Mouse (Mus musculus) left cerebral cortex, adult 8-10 months (tissue): ENCODE measurements around the gene Tfip11. TPM values are rescaled to one million over a fixed set of nuclear protein-coding genes. Genes with fewer than 3 reads are reported as not detected.

Experiments used
- DNase-seq, 2 experiments: peaks; one replicate each; pipeline ENCODE4 v3.0.0; 2022; ENCODE audit warnings: low spot score in 2 of 2
- total RNA-seq, 4 experiments: library from RNA; stranded (reverse); gene quantifications; 2 replicates each; pipeline ENCODE4 v1.2.4; 2022

The Tfip11 gene
- total RNA-seq, 4 experiments from 2014 or later, result 43.8 to 51.8 (median 47.0) TPM

GRCm38 (mm10) chr5:112320379-112320778, 5.8 kb upstream of the Tfip11 start:
- peak in 1 of 2 experiments; percentile 51 for DNase-seq

DNA sequence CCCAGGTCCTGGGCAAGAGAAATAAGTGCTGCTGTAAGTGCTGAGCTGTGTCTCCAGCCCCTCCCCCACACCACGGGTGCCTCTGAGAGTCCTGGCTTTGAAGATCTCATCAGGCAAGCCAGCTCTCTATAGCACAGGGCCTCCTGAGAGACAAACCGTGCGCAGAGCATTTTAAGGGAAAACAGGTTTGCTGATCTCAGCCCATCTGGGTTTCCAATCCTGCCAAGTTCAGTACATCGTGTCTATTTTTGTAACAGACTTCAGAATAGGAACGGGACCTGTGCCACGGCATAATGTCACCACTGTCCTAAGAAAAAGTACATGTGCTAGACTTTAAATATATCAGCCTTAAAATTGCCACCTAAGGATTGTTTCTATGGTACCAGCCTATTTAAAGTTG, 5.2 kb upstream of the Tfip11 start:
- peak; percentile 37 to 94 for DNase-seq

- no peak for DNase-seq
Measured at GRCm38 (mm10) chr5:112321376-112321775, 4.8 kb upstream of the Tfip11 start.

- DNase-seq, result no peak
Measured at GRCm38 (mm10) chr5:112323246-112323645, 2.9 kb upstream of the Tfip11 start.

DNA sequence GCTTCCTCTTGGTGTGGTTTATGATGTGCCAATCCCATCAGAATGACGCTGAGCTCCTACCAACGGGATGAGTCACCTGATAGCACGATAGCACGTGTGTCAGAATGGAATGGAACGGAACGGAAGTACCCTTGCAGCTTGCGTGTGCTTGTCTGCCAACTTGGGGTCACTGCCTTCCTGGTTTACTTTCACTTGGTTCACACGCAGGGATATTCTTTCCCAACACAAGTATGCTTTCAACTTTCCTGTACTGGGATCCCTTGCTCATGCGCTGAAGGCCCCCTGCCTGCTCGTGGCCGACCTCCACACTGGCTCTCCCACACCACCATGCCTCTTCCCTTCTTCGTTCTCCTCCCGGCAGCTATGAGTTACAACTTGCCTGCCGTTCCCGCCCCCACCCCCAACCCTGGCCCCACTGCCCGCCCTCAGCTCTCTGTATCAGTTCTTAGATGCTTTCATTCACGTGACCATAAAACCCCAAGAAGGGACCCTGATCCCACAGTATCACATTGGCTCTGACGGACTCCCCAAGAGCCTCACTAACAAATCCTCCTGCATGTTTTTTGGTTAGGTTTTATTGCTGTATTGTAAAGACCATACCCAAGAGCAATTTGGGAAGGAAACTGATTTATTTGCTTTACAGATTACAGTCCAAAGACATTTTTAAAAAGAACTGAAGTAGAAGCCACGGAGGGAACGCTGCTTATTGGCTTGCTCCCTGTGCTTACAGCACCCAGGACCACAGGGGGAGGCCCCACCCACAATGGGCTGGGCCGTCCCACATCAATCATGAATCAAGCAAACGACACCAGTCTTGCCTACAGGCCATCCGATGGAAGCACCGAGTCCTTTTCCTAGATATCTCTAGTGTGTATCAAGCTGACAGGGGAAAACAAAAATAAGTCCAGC, 1.3 kb upstream of the Tfip11 start:
- no peak for DNase-seq

DNA sequence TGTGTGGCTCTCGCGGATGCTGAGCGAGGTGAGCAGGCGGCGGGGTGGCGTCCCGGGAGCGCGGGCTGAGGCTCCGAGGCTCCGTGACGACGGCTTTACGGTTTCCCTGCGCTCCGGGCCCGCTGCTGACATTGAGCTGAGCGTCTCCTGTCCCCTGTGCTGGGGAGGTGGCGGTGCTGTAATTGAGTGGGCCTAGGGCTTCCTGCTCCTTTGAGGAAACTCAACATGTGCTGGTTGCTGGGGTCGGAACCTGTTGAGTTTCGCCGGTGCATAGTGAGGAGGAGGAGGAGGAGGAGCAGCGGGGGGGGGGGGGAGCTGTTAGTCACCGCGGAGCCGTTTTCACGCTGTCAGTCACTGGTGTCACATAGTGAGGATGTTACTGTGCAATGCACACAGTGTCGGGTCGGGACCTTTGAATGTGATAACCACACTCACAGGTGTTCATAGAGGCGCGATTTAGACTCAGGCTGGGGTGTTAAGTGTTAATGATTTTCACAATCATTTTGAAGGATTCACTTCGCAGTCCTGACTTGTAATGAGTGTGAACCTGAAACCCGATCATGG, 370 bp downstream of the Tfip11 start:
- DNase-seq, result no peak

DNA sequence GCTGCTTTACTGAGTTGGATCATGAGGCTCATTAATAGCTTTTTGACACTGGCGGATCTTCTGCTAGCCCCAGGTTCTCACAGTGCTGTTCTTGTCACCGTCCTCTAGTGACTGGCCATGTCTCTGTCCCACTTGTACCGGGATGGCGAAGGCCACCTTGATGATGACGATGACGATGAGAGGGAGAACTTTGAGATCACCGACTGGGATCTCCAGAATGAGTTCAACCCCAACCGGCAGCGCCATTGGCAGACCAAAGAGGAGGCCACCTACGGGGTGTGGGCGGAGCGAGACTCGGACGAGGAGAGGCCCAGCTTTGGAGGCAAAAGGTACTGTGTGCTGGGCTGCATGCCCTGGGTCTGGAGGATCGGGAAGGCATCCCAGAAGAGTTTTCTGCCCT, 1.7 kb downstream of the Tfip11 start:
- DNase-seq, result no peak

- no peak for DNase-seq
Measured at GRCm38 (mm10) chr5:112329805-112330564, 3.8 kb downstream of the Tfip11 start.

DNA sequence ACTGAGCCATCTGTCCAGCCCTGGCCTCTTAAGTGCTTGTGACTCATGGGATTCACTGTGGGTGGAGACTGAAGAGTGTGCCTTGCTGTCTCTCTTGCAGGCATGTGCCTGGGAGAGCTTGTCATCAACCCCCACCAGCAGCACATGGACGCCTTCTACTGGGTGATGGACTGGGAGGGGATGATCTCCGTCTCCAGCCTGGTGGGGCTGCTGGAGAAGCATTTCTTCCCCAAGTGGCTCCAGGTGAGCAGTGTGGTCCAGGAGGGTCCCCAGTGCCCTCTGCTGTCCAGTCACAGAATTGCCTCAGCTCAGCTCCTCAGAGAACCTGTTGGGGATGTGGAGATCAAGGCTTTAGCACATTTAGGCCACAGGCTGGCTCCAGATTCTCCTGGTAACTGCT, 9.3 kb downstream of the Tfip11 start:
- DNase-seq, result peak in 1 of 2 experiments; percentile 46

GRCm38 (mm10) chr5:112337004-112337403, 10.8 kb downstream of the Tfip11 start:
- no peak for DNase-seq

GRCm38 (mm10) chr5:112339215-112339614, 13.1 kb downstream of the Tfip11 start:
- DNase-seq, result no peak

GRCm38 (mm10) chr5:112342463-112343204, 16.5 kb downstream of the Tfip11 start, which contains the start of the genes Srrd and Hps4:
TSS of gene Srrd (minus strand) at chr5:112343040.
TSS of gene Hps4 (plus strand) at chr5:112343083.
- peak; percentile 80 to 89 for DNase-seq

DNA sequence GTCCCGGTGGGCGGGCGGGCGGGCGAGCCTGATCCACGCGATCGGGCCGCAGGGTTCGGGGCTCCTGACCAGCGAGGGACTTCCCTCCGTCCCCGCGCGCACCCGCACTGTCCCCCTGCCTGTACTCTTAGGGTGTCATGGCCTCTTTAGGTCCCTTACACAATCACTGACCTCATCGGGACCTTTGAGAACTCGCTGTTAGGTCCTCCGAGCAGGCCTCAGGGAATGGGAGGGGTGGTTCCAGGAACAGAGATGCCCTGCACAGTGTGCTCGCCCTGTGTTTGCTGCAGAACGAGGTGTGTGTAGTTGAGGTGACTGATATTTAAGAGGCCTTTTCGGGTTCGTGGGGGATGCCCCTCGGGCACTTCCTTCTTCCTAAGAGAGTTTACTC, 17.0 kb downstream of the Tfip11 start:
- peak in 1 of 2 experiments; percentile 35 for DNase-seq

GRCm38 (mm10) chr5:112344092-112344960, 18.2 kb downstream of the Tfip11 start:
- DNase-seq, result peak in 1 of 2 experiments; percentile 79

DNA sequence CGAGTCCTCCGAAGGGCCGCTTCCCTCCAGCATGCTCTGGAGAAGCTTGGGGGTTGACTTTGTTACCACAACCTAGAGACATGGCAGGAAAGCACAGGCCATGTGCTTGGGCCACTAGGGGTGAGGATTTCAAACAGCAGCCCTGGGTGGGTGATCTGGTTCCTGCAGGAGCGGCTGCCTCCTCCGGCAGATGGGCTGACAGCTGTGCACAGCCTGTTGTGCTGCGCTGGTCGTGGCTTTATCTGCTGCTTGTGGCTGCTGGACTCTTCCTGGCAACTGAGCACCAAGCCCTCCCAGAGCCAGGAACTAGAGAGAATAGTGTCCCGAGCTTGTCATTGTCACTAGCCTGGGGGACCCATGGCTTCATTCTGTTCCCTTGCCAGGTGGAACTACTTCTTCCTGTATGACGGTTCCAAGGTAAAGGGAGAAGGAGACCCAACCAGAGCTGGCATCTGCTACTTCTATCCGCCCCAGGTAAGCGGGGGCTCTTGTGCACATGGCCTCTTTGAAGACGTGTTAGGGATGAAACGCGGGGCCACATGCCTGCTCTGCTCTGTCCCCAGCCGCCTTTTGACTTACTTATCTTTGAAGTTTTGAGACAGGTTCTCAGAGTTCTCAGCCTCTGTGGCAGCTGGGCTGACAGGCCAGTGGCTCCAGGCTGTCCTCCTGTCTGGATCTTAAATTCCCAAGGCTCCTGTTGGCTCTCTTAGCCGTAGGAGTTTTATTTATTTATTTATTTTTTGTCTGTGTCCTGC, 20.2 kb downstream of the Tfip11 start:
- DNase-seq, result no peak

GRCm38 (mm10) chr5:112349169-112349568, 23.0 kb downstream of the Tfip11 start:
- DNase-seq, result no peak

GRCm38 (mm10) chr5:112355493-112355892, 29.3 kb downstream of the Tfip11 start:
- no peak for DNase-seq

DNA sequence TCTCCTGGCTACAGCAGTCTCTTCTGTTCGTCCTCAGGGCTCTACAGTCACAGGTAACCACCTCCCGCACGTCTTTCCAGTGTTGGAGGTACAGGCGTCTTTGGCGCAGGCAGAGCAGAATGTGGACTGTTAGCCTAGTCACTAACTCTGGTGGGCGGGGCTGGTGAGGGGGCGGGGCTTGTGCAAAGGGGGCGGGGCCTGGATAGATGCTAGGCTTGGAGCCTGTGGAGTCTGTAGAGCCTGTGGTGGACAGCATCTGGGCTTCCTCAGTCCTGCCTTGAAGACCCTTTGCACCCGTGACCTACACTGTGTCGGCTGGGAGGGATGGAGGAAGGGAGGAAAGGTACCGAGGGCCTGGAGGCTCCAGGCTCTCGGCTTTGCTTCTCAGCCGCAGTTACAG, 29.8 kb downstream of the Tfip11 start, which contains the start of gene Gm6583:
Gene Gm6583 (minus strand): TSS at position 124 of the 400 bp plus-strand sequence.
- no peak for DNase-seq

DNA sequence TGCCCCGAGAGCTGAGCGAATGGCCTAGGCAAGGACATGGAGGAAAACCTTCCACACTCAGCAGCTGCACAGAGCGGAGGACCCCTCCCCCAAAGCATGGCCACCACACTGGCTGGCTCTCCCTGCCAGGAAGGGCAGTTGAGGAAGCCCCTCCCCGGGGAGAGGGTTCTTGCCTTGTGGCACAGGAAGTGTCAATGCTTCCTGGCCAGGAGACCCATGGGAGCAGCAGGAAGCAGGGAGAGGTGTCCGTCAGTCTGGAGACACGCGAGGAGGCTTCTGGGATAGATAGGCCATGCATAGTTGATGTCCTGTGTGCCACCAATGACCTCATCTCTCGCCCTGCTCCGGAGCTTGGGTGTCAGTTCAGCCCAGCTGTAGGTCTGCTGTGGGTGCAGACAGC, 30.2 kb downstream of the Tfip11 start:
- DNase-seq, result no peak
